In the genomic region with DNA sequence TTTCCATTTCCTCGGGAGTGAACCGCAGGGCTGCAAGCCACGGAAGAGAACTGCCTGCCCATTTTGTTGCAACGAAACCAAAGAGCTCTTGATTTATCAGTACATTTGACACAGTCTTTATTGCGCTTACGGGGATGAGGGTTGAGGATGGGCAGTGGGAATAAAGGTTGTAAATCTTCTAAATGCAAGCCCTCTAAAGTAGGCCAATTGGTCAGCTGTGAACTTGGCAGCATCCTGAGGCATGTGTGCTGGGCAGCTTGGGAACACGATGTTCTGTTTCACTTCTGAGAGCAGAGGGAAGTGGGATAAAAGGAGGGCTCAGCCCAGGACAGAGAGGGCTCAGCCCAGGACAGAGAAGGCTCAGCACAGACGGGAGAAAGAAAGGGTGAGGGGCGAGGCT, we compare ENCODE assay signal across 7 mouse cellular contexts. TPM values are rescaled to one million over a fixed set of nuclear protein-coding genes. Genes with fewer than 3 reads are reported as not detected.
DNase-seq lines count a peak whose midpoint lies in the region; ATAC-seq lines count a peak whose summit lies in the region.

No protein-coding gene starts in this region.

- H3K4me1 ChIP-seq in hindbrain, embryonic 15.5 days (replicated peaks): peaks cover 18% of the 10 kb centered on the region
- peaks cover 14% of the 10 kb centered on the region for H3K4me1 ChIP-seq in neural tube, embryonic 11.5 days (ENCODE audit: control insufficient read depth, insufficient read depth, low read length)

- 32% methylated on average over 9 of the region's 9 CpGs for WGBS in hindbrain, embryonic 15.5 days
- 13% methylated on average over 9 of the region's 9 CpGs for WGBS in neural tube, embryonic 11.5 days

- ATAC-seq in hindbrain, embryonic 15.5 days (ENCODE audit: low FRiP score, low read depth): peak; percentile 68
- peak; percentile 69 for ATAC-seq in neural tube, embryonic 11.5 days (ENCODE audit: insufficient read depth, low FRiP score, low TSS enrichment)
- ATAC-seq in monocyte, adult 5-6 weeks (replicated peaks; ENCODE audit: insufficient number of reproducible peaks, low FRiP score, low TSS enrichment, poor library complexity, severe bottlenecking): no peak

- DNase-seq in right cerebral cortex, adult 18-20 months: peak; percentile 58
- DNase-seq in right cerebral cortex, postnatal 14 days: no peak
- peak; percentile 33 for DNase-seq in embryo, embryonic 10.5 days (ENCODE audit: low spot score)
- DNase-seq in left cerebral cortex, postnatal 14 days (ENCODE audit: low spot score in 2 of 2): peak; percentile 58 to 74
- no peak for DNase-seq in neural tube, embryonic 11.5 days (ENCODE audit: low spot score)

- intact Hi-C loops in left cerebral cortex, postnatal 14 days (cut with DNase I): no loop called here

- H3K4me2 ChIP-seq in hindbrain, embryonic 15.5 days: no peak overlapping the region
- 0 out of 2 replicates have a peak overlapping the region, but pooled peaks have one; percentile 2 for H3K4me2 ChIP-seq in neural tube, embryonic 11.5 days (ENCODE audit: low read depth)

- H3K9ac ChIP-seq in hindbrain, embryonic 15.5 days: no peak overlapping the region
- H3K9ac ChIP-seq in neural tube, embryonic 11.5 days (ENCODE audit: low read length): no peak overlapping the region

- H3K27me3 ChIP-seq in hindbrain, embryonic 15.5 days: no peaks in the 10 kb centered on the region
- H3K27me3 ChIP-seq in neural tube, embryonic 11.5 days (ENCODE audit: control insufficient read depth, insufficient read depth, low read length): no peaks in the 10 kb centered on the region

- H3K36me3 ChIP-seq in hindbrain, embryonic 15.5 days: no peaks in the 10 kb centered on the region
- H3K36me3 ChIP-seq in neural tube, embryonic 11.5 days (ENCODE audit: control insufficient read depth, insufficient read depth, low read length): no peaks in the 10 kb centered on the region

- H3K9me3 ChIP-seq in hindbrain, embryonic 15.5 days: no peaks in the 10 kb centered on the region
- no peaks in the 10 kb centered on the region for H3K9me3 ChIP-seq in neural tube, embryonic 11.5 days (ENCODE audit: control insufficient read depth, low read length)

- H3K27ac ChIP-seq in hindbrain, embryonic 15.5 days (replicated peaks): no peak overlapping the region
- no peak overlapping the region for H3K27ac ChIP-seq in neural tube, embryonic 11.5 days (ENCODE audit: low read depth, low read length)

- H3K4me3 ChIP-seq in hindbrain, embryonic 15.5 days: no peak overlapping the region
- no peak overlapping the region for H3K4me3 ChIP-seq in neural tube, embryonic 11.5 days (ENCODE audit: low read depth, low read length)

RNA-seq across cellular contexts. Expression of gene Pik3r1, which starts 43.9 kb away (rescaled TPM):
- 47.5 and 50.7 TPM in 2 replicates for polyA plus RNA-seq in hindbrain, embryonic 15.5 days (2015; fragmentation: Nextera tagmentation; extraction: Ambion mirVana)
- 100 to 1,000 TPM; 145 to 173 TPM for total RNA-seq in left cerebral cortex, postnatal 14 days (2021)
- 25.1 and 25.5 TPM in 2 replicates for polyA plus RNA-seq in neural tube, embryonic 11.5 days (2014; fragmentation: Nextera tagmentation; extraction: Ambion mirVana)
- total RNA-seq in monocyte, adult 5-6 weeks (2017): 284 to 565 TPM (median 296 TPM) in 3 replicates

Comparison
In these comparisons a context has a peak if more than half of its experiments do, and no peak if none do; other contexts are left out.
1. DNase-seq: peak in right cerebral cortex, adult 18-20 months (single experiment), embryo, embryonic 10.5 days (single experiment) and left cerebral cortex, postnatal 14 days (2 of 2); none in right cerebral cortex, postnatal 14 days (single experiment) and neural tube, embryonic 11.5 days (single experiment).